Mouse (Mus musculus) C2C12 (cell line): ENCODE data around the gene Zfyve28.

Experiments
- CTCF ChIP-seq: IDR thresholded peaks from one replicate; pipeline ENCODE4 v1.5.1; 2011; ENCODE audit not compliant: control insufficient read depth, insufficient read depth, insufficient read length
- MYOD1 ChIP-seq: IDR thresholded peaks from one replicate; pipeline ENCODE4 v1.6.1; 2011; ENCODE audit warnings: low read depth; ENCODE audit not compliant: control insufficient read depth, insufficient read length
- MYOG ChIP-seq: IDR thresholded peaks from one replicate; pipeline ENCODE4 v1.6.1; 2011; ENCODE audit not compliant: control insufficient read depth, insufficient read length; ENCODE audit errors: extremely low read depth

DNA sequence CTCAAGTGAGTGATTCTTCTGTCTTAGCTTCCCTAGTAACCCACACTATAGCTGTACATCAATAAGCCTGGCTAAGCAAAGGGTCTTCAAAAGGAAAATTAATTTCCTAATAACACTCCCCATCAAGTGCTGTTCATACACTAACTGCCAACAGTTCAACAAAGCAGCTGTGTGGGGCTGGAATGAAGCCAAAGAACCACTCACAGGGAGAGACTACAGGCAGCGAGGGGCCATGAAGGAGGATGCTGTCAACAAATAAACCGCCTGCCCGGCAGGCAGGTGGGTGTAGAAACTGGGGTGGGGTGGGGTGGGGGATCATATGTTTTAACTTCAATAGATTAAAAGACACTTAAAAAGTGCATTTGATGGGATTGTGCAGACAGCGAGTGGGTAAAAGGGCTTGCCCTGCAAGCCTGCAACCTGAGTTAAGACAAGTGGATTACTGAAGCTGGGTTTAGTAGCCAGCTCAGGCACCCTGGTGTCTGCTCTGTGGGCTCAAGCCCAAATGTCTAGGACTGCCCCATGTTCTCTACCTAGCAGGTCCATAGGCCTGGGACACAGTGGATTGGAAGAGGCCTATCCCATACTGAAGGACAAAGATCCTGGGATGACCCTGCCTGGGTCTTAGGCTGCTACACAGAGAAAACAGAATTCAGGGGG lies 35.8 kb downstream of the Zfyve28 start:
- TF ChIP-seq CTCF: no peak
- no peak for TF ChIP-seq MYOD1
- TF ChIP-seq MYOG: no peak
